Mouse (Mus musculus) limb, embryonic 11.5 days (tissue): Measurements from ENCODE around the gene Olfr1484. TPM values are rescaled to one million over a fixed set of nuclear protein-coding genes. Genes with fewer than 3 reads are reported as not detected.
"Not testable (repeated sequence)": the region's sequence is repeated elsewhere in the genome, so short reads cannot be mapped to it uniquely, and the experiment has no call there.

ENCODE experiments used
- ATAC-seq: fragments of 200-750 bp; cut with Nextera tagmentation; 2 replicates; pipeline ENCODE4 v1.8.0; 2017; ENCODE audit warnings: low read depth; ENCODE audit not compliant: insufficient number of reproducible peaks, low FRiP score, low TSS enrichment
- DNase-seq: peaks from one replicate; pipeline ENCODE4 v3.0.0-alpha.2; 2015; ENCODE audit warnings: low spot score
- H3K27ac ChIP-seq: fragments of 300-500 bp; sonication (generic); replicated peaks from 2 replicates; pipeline ENCODE4 v1.5.1; 2014; ENCODE audit warnings: low read depth, mild to moderate bottlenecking, low read length
- H3K27me3 ChIP-seq: fragments of 300-500 bp; sonication (generic); 2 replicates; pipeline ENCODE4 v1.6.1; 2014; ENCODE audit warnings: mild to moderate bottlenecking, low read length, mixed read lengths; ENCODE audit not compliant: control insufficient read depth, insufficient read depth
- H3K36me3 ChIP-seq: fragments of 300-500 bp; sonication (generic); 2 replicates; pipeline ENCODE4 v1.6.1; 2014; ENCODE audit warnings: mild to moderate bottlenecking, low read length, moderate library complexity, mixed read lengths; ENCODE audit not compliant: control insufficient read depth, insufficient read depth
- H3K4me1 ChIP-seq: fragments of 300-500 bp; sonication (generic); 2 replicates; pipeline ENCODE4 v1.6.1; 2014; ENCODE audit warnings: low read length, mixed read lengths; ENCODE audit not compliant: control insufficient read depth, insufficient read depth
- H3K4me2 ChIP-seq: fragments of 300-500 bp; sonication (generic); 2 replicates; pipeline ENCODE4 v1.6.1; 2014; ENCODE audit warnings: low read depth, mild to moderate bottlenecking, moderate library complexity; ENCODE audit not compliant: severe bottlenecking
- H3K4me3 ChIP-seq: fragments of 300-500 bp; sonication (generic); 2 replicates; pipeline ENCODE4 v1.5.1; 2014; ENCODE audit warnings: low read depth, low read length
- H3K9ac ChIP-seq: fragments of 300-500 bp; sonication (generic); 2 replicates; pipeline ENCODE4 v1.6.1; 2014; ENCODE audit warnings: mild to moderate bottlenecking, low read length
- H3K9me3 ChIP-seq: fragments of 300-500 bp; sonication (generic); 2 replicates; pipeline ENCODE4 v1.6.1; 2016; ENCODE audit warnings: low read length; ENCODE audit not compliant: control insufficient read depth
- WGBS: fragments of 180-500 bp; shearing (Covaris S2); extraction: QIAGEN DNeasy Blood & Tissue Kit; methylation state at CpG from one replicate; pipeline ENCODE4 v1.1.7; 2014; 5-methylcytosine and 5-hydroxymethylcytosine counted together
- microRNA-seq: library from miRNA; unstranded; fragments of <30 nt; microRNA quantifications from one replicate; pipeline ENCODE4, GENCODE M21; 2016
- polyA plus RNA-seq: library from polyadenylated mRNA; unstranded; fragments of >200 nt; fragmentation: Nextera tagmentation; extraction: Ambion mirVana; gene quantifications from 2 replicates; pipeline ENCODE4 v1.2.1, GENCODE M21; 2014

Olfr1484 gene
- not detected in 2 replicates for polyA plus RNA-seq

- WGBS: 88% methylated on average over 1 of the region's 1 CpGs
- Histone ChIP-seq H3K27ac (no peak within 1 kb of the TSS), H3K27me3 (no peaks in the 10 kb centered on the region), H3K4me2 (no peak within 1 kb of the TSS), H3K4me1 (no peaks in the 10 kb centered on the region), H3K36me3 (no peaks in the 10 kb centered on the region), H3K4me3 (no peak within 1 kb of the TSS), H3K9me3 (no peaks in the 10 kb centered on the region), H3K9ac (no peak within 1 kb of the TSS)
- DNase-seq: no peak
- no peak for ATAC-seq
Measured at GRCm38 (mm10) chr19:13583211-13583610, at the start of gene Olfr1484. Gene Olfr1484, plus strand, starts transcription at chr19:13583511.

GRCm38 (mm10) chr19:13617075-13617474 is 33.8 kb downstream of the Olfr1484 start, which contains the start of gene Olfr1487:
Gene Olfr1487, plus strand, starts transcription at chr19:13617375.
- H3K27ac ChIP-seq, H3K4me3 ChIP-seq, H3K4me2 ChIP-seq, H3K9me3 ChIP-seq, DNase-seq, H3K27me3 ChIP-seq, ATAC-seq, H3K36me3 ChIP-seq, H3K4me1 ChIP-seq, H3K9ac ChIP-seq: not testable (repeated sequence)
- 81% methylated on average over 2 of the region's 2 CpGs for WGBS

- no peak within 1 kb of the TSS for H3K27ac ChIP-seq
- DNase-seq (no peak), ATAC-seq (no peak)
- 87% methylated on average over 1 of the region's 1 CpGs for WGBS
- H3K4me2 ChIP-seq: no peak within 1 kb of the TSS
- H3K36me3 ChIP-seq: no peaks in the 10 kb centered on the region
- no peak within 1 kb of the TSS for H3K4me3 ChIP-seq
- 0 out of 2 replicates have a peak, but pooled peaks cover 2% of the 10 kb centered on the region for H3K9me3 ChIP-seq
- H3K27me3 ChIP-seq: no peaks in the 10 kb centered on the region
- H3K4me1 ChIP-seq: no peaks in the 10 kb centered on the region
- no peak within 1 kb of the TSS for H3K9ac ChIP-seq
Measured at GRCm38 (mm10) chr19:13631321-13631720, 48.0 kb downstream of the Olfr1484 start, which contains the start of gene Olfr1489. Gene Olfr1489, plus strand, starts transcription at chr19:13631621.

Small RNA genes lying within 50 kb of the gene (microRNA-seq; reads per million reads assigned to microRNA genes)
- gene Gm22323 (not detected), gene Gm23931 (not detected)

Other genes starting within 250 kb of the Olfr1484 start
- gene Olfr1466, start 244.6 kb upstream of the Olfr1484 start, polyA plus RNA-seq: not detected in 2 replicates
- not detected in 2 replicates for gene Olfr1467, start 221.3 kb upstream of the Olfr1484 start, polyA plus RNA-seq
- gene Olfr1469, start 175.7 kb upstream of the Olfr1484 start, polyA plus RNA-seq: not detected in 2 replicates
- gene Olfr1471, start 140.1 kb upstream of the Olfr1484 start, polyA plus RNA-seq: not detected in 2 replicates
- gene Olfr1472, start 127.4 kb upstream of the Olfr1484 start, polyA plus RNA-seq: not detected in 2 replicates
- not detected in 2 replicates for gene Olfr1474, start 113.9 kb upstream of the Olfr1484 start, polyA plus RNA-seq
- not detected in 2 replicates for gene Olfr1475, start 103.3 kb upstream of the Olfr1484 start, polyA plus RNA-seq
- gene Olfr1477, start 83.0 kb upstream of the Olfr1484 start, polyA plus RNA-seq: not detected in 2 replicates
- gene Olfr1480, start 55.6 kb upstream of the Olfr1484 start, polyA plus RNA-seq: not detected in 2 replicates
- gene Olfr1487, start 33.9 kb downstream of the Olfr1484 start, polyA plus RNA-seq: not detected in 2 replicates
- gene Olfr1489, start 48.1 kb downstream of the Olfr1484 start, polyA plus RNA-seq: not detected in 2 replicates
- gene Olfr1490, start 67.6 kb downstream of the Olfr1484 start, polyA plus RNA-seq: not detected in 2 replicates
- not detected in 2 replicates for gene Olfr1491, start 113.8 kb downstream of the Olfr1484 start, polyA plus RNA-seq
- not detected in 2 replicates for gene Olfr1493-ps1, start 139.8 kb downstream of the Olfr1484 start, polyA plus RNA-seq
- not detected in 2 replicates for gene Olfr1494, start 156.2 kb downstream of the Olfr1484 start, polyA plus RNA-seq
- gene Olfr1495, start 181.1 kb downstream of the Olfr1484 start, polyA plus RNA-seq: not detected in 2 replicates
- gene Olfr1496, start 194.4 kb downstream of the Olfr1484 start, polyA plus RNA-seq: not detected in 2 replicates
- not detected in 2 replicates for gene Olfr1497, start 214.7 kb downstream of the Olfr1484 start, polyA plus RNA-seq
- gene Olfr1499, start 235.9 kb downstream of the Olfr1484 start, polyA plus RNA-seq: not detected in 2 replicates
- gene Olfr1500, start 247.0 kb downstream of the Olfr1484 start, polyA plus RNA-seq: not detected in 2 replicates